Mouse (Mus musculus): Measurements from ENCODE around the gene Arrb2.
A peak's percentile ranks its signal among the peaks of the same experiment; 100 is the strongest.
"Not testable (repeated sequence)": the region's sequence is repeated elsewhere in the genome, so short reads cannot be mapped to it uniquely, and the experiment has no call there.

The Arrb2 gene

DNA sequence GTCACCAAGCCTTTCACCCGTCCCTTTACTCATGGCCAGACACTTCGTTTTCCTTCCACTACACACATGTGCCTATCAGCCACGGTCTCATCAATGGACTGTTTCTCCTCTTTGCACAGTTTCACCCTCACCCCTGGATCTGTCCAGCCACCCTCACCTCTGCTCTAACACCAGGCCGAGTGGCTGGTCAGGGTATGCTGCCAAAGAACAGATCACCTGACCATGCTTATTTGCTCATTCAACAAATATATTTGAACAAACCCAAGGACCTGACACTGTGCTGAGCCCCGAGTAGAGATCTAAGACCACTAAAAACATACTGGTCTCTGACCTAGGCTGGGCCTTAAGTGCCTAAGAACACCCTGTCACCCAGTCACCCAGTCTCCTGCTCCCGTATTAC is 12.2 kb downstream of the Arrb2 start:
- no peak for DNase-seq (ENCODE audit: low read depth in 1 of 2, low spot score in 2 of 2)

DNA sequence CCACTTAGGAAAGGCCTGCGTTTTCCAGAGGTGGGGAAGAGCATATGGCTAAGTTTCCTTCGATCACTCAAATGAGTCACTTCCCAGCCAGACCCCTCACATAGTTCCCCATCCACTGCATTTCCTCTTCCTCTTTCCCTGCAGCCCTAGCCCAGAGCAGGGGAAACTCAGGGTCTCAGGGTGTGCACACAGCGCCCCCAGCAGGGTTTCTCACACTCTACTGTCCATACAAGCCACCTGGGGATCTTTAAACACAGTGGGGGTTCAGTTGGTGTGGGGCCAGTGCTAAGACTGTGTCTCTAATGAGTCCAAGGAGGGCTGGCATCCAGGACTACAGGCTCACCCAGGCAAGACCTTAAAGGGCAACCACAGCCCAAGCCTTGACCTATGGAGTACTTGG is 14.3 kb downstream of the Arrb2 start:
- DNase-seq (ENCODE audit: low read depth in 1 of 2, low spot score in 2 of 2) = peak in 1 of 2 experiments; percentile 25

DNA sequence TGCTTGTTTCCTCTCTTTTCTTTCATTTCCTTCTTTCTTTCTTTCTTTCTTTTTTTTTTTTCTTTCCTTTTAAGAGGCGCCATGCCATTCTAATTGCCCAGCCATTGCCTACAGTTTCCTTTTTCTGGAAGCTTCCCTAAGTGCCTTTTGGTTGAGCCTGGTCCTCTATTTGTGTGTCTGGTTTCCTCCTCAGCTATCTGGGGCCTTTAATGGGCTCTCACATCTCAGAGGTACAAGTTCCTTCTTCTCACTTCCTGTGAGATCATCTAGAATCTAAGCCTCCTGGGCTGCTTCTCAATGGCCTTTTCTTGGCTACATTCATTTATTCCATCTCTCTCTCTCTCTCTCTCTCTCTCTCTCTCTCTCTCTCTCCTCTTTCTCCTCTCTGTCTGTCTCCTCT is 14.9 kb downstream of the Arrb2 start:
- DNase-seq (ENCODE audit: low read depth in 1 of 2, low spot score in 2 of 2) = no peak

DNA sequence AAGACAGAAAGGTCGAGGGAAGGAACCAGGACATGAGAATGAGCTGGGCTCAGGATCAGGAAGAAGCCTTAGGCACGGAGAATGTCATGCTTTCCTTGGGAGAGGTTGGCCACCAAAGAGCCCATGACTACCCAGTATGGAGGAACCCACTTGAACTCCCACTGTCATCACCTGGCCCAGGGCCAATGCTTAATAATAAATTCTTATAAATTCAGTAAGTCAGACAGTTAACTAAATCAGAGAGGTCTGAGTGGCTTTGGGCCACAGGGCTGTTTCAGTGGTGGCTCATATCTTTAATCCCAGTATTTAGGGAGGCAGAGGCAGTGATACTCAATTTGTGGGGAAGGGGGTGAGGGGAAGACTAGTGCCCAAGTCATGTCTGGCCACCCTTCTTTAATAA is 18.5 kb downstream of the Arrb2 start:
- no peak for DNase-seq (ENCODE audit: low read depth in 1 of 2, low spot score in 2 of 2)

DNA sequence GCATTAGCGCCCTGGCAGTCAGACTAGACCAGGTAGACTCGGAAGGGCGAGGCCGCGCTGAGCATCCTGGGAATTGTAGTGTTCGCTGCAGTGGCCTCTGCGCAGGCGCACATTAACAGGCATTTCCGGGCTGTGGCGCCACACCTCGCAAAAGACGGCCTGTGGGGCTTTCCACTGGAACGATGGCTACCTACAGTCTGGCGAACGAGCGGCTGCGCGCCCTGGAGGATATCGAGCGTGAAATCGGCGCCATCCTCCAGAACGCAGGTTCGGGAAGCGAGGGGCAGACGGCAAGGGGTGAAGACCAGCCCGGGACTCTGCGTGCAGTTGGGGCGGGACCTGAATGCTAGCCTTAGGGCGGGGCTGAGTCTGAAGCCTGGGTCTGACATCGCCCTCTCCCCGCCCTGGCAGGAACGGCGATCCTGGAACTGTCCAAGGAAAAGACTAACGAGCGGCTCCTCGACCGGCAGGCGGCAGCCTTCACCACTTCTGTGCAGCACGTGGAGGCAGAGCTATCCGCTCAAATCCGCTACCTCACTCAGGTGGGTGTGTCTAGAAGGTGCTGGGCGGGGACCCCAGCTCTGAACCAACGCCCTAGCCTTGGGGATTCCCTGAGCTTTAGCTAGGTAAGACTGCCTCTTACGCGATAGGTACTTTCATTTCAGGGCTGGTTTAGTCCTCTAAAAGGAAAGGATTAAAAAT is 19.5 kb downstream of the Arrb2 start, which contains the start of gene Med11:
Gene Med11, plus strand, starts transcription at position 123 of the 702 bp plus-strand sequence.
- DNase-seq (ENCODE audit: low read depth in 1 of 2, low spot score in 2 of 2) = peak; percentile 89 to 91

DNA sequence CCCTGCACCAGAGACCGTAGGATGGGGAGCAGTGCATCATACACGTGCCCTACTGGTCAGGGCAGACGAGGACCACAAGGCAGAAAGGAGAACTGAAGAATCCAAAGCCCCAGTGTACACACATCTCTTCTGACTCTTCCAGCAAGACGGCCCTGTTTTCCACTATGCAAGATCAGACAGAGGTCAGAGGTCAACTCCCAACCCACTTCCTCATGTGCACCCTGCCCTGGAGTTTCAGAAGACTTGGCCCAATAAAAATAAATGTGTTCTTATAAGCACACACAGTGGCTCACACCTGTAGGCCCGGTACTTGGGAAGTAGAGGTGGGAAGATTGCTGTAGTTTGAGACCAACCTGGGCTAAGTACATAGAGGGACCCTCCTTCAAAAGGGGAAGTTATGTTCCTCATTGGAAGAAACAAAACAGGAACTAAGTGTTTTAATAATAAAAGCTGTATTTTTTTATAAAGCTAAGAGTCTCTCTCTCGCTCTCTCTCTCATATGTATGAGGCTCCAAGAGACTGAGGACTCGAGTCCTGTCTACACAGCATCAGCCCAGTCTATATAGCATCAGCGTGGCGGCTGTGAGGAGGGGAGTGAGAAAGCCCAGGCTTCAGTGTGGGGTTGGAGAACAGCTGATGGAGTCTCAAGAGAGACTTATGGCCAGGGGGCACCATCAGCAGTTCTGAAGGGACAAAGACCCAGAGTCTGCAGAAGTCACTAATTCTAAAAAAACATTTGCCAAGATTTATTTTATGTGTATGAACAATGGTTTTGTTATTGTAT is 21.0 kb downstream of the Arrb2 start:
- peak; percentile 58 to 74 for DNase-seq (ENCODE audit: low read depth in 1 of 2, low spot score in 2 of 2)

DNA sequence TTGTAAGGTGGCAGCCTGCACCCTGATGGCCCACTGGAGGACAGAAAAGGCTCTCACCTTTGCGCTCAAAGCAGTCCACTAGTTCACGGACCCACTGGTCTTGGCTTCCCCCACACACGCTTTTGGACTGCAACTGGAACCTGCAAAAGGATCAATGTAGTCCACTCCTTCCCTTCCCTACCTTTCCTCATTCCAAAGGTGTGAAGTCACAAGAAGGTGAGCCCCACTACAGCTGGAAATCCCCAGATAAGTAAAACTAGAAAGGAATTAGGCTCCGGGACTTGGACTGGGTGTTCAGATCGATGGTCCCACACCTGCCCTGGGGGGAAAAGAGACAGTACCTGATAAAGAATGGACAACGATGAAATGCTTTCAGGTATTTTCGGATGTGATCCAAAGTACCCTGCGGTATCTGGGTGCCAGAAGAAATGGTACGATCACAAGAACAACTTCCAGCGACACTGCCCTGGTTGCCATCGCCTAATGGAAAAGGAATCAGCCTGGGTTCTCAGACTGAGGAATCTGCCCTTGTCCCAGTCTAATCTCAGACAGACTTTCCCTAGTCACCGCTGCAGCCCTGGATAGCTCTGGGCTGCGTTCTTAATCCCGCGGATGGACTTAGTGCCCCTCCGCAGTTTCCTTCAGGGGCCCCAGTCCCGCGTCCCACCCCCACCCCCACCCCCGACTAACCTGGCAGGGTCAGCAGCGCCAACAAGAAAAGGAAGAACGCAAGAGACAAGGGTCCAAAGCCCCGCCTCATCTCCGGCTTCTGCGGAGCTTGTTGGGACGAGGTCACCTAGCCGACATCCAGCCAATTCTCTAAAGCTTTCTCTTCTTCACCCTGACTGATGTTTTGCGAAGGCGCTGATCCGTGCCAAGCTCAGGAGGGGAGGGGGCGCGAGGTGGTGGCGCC is 26.5 kb downstream of the Arrb2 start, which contains the start of gene Zmynd15:
Gene Zmynd15, plus strand, starts transcription at position 746 of the 913 bp plus-strand sequence.
- DNase-seq (ENCODE audit: low read depth in 1 of 2, low spot score in 2 of 2) = no peak

DNA sequence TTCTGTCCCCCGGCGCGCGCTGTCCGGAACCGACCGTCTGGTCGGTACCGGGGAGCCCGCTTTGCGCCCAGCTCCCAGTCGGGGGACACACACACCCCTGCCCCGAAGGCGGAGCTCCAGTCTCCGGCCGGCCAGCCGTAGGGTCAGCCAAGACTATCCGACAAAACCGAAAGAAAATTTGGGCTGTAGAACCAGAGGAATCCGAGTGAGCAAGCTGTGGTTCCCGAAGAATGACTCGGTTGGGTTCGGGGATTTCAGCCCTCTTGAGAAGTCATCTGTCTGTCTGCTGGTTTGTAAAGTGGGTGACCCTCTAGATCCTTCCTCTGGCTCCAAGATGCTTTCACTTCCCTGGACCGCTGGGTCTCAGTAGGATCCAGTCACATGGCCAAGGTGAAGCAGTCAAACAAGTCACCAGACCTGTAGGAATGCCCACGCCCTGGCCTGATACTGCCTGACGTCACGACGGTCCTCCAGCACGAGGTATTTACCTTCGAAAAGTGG is 27.2 kb downstream of the Arrb2 start, which contains the start of gene Cxcl16:
Gene Cxcl16, minus strand, starts transcription at position 384 of the 501 bp plus-strand sequence.
- DNase-seq (ENCODE audit: low read depth in 1 of 2, low spot score in 2 of 2) = peak in 1 of 2 experiments; percentile 49

DNA sequence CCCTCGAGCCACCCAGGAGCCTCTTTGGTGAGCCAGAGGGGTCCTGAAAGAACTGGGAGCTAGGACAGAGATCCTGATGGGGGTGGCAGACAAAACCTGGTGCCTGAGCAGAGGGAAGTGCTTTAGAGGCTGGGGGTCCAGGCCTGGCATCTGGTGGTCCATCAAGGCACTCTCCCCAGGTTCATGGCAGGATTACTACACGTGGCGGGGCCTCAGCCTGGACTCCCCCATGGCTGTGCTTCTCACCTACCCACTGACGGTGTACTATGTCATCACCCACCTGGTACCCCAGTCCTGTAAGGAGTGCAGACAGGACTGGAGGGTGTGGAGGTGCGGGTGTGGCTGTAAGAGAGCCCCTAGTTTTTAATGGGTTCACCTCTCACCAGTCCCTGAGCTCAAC is 31.5 kb downstream of the Arrb2 start:
- DNase-seq (ENCODE audit: low read depth in 1 of 2, low spot score in 2 of 2) = no peak

DNA sequence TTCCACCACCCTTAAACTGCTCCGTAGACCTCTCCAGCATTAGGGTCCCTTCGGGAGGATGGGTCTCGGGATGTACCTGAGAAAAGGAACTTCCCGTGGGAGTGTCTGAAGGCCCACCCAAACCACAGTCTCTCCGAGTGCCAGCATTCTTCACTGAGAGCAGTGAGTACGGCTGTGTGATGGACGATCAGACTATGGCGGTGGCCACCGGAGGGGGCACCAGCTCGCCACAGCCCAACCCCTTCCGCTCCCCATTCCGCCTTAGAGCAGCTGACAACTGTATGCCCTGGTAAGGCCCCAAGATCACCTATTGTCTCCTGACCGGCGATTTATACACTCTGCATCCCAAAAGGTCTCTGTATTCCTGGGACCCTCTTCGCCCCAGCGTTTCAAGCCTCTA is 32.8 kb downstream of the Arrb2 start:
- DNase-seq (ENCODE audit: low read depth in 1 of 2, low spot score in 2 of 2) = no peak

DNA sequence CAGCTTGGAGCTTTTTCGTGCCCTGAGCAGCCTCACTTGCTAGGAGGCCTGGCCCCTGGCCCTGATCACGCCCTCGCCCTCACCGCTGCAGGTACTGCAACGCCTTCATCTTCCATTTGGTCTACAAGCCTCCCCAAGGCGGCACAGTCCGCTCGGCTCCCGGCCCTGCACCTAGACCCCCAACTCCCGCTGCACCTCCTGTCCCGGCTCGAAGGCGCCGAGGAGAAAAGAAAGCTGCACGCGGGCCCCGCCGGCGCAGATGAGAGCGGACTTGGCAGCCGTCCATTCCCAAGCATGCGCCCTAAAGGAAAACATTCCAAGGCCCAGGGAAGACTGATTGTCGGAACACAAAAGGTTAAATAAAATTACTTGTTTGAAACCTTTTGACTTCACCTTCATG is 33.4 kb downstream of the Arrb2 start:
- no peak for DNase-seq (ENCODE audit: low read depth in 1 of 2, low spot score in 2 of 2)

DNA sequence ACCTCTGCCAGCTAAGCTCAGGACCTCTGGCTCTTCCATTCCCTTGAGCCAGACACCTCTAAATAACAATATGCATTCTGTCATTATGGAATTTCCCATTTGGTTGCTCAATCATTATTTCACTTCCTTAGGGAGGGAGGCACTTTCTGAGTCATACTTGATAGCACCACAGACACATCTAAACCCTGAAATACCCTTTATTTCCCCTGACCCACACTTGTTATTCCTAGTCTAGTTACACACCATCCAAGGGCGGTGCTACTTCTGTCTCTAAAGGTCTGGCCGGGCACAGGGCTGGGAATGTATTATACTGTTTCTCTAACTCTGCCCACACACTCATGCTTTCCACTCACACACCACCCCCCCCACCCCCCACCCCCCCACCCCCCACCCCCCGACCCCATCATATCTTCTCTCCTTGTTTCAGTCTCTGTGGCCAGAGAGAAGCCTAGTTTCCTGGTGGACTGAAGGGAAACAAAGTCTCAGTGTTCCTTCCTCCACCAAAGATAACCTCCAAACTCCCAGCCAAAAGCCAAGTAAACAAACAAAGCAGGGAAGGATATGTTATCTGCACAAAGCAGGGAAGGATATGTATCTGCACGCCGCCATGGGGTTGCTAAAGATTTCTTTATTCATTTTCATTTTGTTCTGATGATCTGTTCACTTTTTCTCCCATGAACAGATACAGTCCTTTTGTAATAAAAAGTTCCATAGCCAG is 35.6 kb downstream of the Arrb2 start:
- DNase-seq (ENCODE audit: low read depth in 1 of 2, low spot score in 2 of 2) = no peak

DNA sequence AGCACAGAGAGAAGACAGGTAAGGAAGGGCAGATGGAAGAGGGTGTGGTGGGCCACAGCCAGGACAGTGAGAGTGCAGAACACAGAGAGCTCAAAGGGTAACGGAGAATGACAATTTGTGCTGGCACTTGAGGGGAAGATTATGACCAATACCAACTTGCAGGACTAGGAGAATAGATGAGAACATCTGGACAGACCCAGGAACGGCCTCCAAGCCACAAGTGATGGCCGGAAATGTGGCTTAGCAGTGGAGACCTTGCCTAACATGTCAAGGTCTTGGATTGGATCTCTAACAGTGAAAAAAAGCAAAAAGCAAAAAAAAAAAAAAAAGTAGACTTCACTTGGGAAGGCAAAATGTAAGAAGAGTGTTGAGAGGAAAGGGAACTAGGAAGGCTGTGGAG is 37.3 kb downstream of the Arrb2 start:
- DNase-seq (ENCODE audit: low read depth in 1 of 2, low spot score in 2 of 2) = no peak

DNA sequence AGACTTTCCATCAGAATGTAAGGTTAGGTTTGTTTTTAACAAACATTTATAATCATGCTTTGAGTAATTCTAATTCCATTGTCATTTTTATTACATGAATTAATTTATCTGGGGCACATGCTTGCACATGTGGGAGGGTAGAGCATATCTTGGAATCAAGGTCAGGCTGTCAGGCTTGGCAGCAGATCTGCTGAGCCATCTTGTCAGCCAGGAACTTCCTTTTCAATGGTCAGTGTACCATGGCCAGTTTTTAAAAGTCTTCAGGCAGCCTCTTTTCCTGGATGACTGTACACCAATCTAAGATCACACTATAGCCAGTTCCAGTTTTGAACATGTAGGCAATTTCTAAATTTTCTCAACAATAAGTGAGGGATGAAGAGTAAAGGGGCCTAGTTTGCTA is 40.3 kb downstream of the Arrb2 start:
- DNase-seq (ENCODE audit: low read depth in 1 of 2, low spot score in 2 of 2) = no peak

DNA sequence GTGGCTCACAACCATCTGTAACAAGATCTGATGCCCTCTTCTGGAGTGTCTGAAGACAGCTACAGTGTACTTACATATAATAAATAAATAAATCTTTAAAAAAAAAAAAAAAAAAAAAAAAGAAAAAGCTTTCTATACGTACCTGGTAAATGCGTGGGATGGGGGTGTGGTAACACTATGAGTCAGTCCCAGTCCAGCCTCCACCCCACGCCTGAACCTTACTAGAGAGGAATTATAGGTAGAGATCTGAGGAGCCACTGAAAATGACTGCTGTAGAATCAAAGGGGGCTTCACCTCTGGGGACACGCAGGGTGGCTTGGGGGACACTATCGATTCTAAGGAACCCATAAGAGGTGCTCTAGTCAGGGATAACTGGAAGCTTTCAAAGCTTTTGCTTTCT is 40.9 kb downstream of the Arrb2 start:
- DNase-seq (ENCODE audit: low read depth in 1 of 2, low spot score in 2 of 2) = not testable (repeated sequence)

DNA sequence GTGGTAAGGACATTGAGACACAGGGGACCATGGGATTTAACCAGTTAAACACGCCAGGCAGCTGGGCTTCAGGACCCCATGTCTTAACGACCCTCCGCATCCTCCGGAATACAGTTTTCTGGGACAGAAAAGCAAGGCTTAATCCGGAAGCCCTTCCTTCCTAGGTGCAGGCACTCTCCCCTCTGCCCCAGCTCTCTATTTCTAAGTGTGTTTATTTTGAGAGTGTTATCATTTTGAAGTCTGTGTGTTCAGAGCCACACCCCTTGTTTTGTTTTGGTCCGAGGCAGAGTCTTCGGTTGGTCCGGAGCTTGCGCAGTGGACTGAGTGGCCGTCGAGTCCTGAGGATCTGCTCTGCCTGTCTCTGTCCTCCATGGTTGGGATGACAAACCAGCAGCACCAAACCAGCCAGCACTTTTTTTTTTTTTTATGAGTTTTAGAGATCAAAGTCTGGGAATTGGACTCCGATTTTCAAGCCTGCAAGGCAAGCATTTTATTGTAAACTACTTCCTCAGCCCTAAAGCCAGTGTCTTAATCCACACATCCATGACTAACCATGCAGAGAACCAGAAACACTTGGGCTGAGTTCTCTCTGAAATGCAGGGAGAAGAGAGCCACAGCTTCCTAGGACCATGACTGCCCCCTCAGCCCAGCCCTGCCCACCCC is 42.6 kb downstream of the Arrb2 start:
- DNase-seq (ENCODE audit: low read depth in 1 of 2, low spot score in 2 of 2) = no peak

DNA sequence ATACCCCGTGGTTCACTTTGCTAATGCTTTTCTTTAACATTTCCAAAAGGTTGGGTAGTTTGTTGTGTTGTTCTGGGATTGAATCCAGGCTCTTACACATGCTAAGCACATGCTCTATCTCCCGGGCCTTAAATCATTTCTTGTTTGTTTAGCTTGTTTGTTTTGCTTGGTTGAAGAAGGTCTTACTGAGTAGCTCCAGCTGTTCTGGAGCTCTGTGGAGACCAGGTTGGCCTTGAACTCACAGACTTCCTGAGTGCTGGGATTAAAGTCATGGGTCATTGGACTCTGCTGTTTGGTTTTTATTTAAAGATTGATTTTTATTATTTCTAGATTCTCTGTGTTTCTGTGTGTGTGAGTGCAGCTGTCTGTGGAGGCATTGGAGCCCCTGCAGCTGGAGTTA is 53.1 kb downstream of the Arrb2 start:
- no peak for DNase-seq (ENCODE audit: low read depth in 1 of 2, low spot score in 2 of 2)

DNA sequence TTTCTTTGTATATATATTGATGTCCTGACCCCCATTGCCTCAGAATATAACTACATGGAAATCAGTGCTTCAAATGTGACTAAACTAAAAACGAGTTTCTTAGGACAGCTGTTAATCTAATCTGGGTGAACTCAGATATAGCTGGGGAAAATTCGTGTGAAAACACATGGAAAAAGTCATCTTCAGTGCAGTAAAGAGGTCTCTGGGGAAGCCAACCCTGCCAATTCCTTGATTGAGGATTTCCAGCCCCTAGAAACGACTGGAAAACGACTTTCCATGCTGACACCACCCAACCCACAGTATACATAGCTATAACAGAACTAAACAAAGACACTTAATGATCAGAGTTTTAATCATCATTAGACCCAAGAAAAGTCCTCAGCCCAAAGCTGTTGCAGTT is 55.4 kb downstream of the Arrb2 start:
- DNase-seq (ENCODE audit: low read depth in 1 of 2, low spot score in 2 of 2) = no peak

DNA sequence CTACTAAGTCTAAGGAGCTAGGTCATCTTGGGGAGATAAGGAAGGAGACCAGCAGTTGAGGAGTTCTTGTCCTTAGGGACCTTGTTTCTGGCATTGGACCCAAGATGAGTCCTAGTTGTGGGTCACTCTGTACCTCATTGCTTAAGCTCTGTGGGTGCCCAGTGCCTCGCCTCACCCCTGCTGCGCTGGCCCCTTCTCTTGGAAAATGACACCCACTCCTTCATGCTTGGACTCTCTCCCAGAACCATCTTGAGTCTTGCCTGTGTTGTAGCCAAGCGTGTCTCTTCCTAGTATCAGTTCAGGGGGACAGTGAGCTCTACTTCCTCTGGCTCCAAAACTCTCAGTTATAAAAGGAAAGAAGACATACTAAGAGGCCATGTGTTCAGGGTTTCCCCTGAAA is 56.7 kb downstream of the Arrb2 start:
- DNase-seq (ENCODE audit: low read depth in 1 of 2, low spot score in 2 of 2) = no peak

DNA sequence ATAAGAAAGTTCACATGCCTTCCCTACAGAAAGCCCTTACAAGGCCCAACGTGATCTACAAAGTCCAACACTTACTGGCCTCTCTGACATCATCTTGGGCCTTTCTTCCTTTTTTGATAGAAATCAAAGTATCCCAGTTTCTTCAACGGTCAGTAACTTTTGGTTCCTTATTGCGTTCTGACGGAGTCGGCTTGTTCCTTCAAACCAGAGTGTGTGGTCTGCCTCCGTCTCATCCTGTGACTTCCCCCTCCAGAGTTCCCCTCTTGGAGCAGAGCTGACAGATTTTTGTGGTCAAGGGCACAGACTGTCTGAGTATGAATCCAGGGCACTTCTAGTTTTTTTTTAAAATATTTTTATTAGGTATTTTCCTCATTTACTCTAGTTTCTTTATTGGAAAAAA is 57.2 kb downstream of the Arrb2 start:
- DNase-seq (ENCODE audit: low read depth in 1 of 2, low spot score in 2 of 2) = peak; percentile 67 to 74
